ENCODE assay signal across 32 mouse cellular contexts in the genomic region with DNA sequence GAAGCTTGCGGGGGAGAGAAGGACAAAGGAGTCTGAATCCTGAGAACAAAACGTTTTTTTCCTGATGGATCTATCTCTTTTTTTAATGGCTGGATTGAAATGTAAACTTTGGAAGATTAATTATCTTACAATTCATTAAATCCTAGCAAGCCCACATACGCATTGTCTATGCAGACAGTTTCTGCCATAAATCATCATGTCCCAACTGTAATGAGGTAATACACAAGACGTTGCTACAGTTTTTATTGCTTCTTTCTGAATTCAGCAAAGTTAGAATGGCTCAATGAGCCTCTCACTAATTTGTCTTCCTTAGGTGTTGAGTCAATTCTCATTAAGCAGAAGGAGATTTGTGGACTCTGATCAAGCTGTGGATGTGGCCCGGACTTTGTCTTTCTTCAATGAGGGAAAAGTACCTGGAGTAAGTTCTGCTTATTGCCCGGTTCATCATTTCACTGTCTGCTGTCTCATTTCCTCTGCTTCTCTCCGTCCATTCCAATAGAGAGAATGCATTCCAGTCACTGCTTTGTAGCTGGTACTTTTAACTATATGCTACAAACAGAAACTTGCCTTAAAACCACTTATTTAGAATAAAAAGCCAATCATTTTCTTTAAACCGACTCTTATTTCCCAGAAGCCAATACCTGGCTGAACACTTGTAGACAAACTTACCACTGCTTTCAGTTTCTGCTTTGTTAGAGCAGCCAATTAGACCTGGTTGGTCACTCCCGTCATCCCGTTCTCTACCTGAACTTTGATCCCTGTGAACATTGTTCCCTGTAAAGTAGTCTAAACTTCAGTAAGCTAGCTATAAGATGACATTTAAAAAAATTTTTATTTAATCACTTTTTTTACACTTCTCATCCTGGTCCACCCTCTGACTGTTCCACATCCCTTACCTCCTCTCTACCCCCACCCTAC.
DNase-seq lines count a peak whose midpoint lies in the region; ATAC-seq and TF ChIP-seq lines count a peak whose summit lies in the region.
"Had no signal": no experiment of that assay in that cellular context is flagged by ENCODE, and none has a peak within 500 bp of the region (broad histone marks: within the 10 kb centered on the region; RNA-seq: fewer than 3 reads in every experiment).

No protein-coding gene starts in this region.

- H3K79me2 ChIP-seq in CH12.LX (replicated peaks; ENCODE audit: control insufficient read depth, extremely low read depth, insufficient read depth, poor library complexity, severe bottlenecking) = no peaks in the 10 kb centered on the region

- no peak for TF ChIP-seq RAD21 in CH12.LX (IDR thresholded peaks at IDR 0.05; ENCODE audit: low read depth, low read length)

- 74% methylated on average over 10 of the region's 10 CpGs for WGBS in hindbrain, embryonic 11.5 days
- WGBS in hindbrain, embryonic 12.5 days = 71% methylated on average over 10 of the region's 10 CpGs
- 44% methylated on average over 10 of the region's 10 CpGs for WGBS in kidney, embryonic 14.5 days
- 45% methylated on average over 10 of the region's 10 CpGs for WGBS in intestine, postnatal 0 days

- no peak overlapping the region for H3K9ac ChIP-seq in hindbrain, embryonic 11.5 days (ENCODE audit: low read depth, low read length)
- H3K9ac ChIP-seq in hindbrain, embryonic 12.5 days = no peak overlapping the region
- no peak overlapping the region for H3K9ac ChIP-seq in kidney, embryonic 14.5 days (ENCODE audit: low read depth, low read length)
- no peak overlapping the region for H3K9ac ChIP-seq in CH12.LX (ENCODE audit: insufficient read depth, low read depth)
- no peak overlapping the region for H3K9ac ChIP-seq in intestine, postnatal 0 days (ENCODE audit: low read depth, low read length)
- H3K9ac ChIP-seq: embryonic facial prominence, embryonic 15.5 days; forebrain, embryonic 13.5 days; kidney, embryonic 15.5 days; limb, embryonic 13.5 days; liver, embryonic 13.5 days; midbrain, embryonic 12.5 days; stomach, embryonic 15.5 days had no signal

- TF ChIP-seq POLR2A in CH12.LX (IDR thresholded peaks at IDR 0.05; ENCODE audit: low read depth, low read length) = no peak

- ATAC-seq in hindbrain, embryonic 11.5 days (ENCODE audit: low FRiP score) = peak; percentile 11; the same call in 1 of the 2 replicates
- no peak for ATAC-seq in hindbrain, embryonic 12.5 days (ENCODE audit: low FRiP score)
- ATAC-seq in kidney, embryonic 14.5 days (ENCODE audit: low FRiP score, low TSS enrichment) = peak; percentile 76
- ATAC-seq in intestine, postnatal 0 days = peak; percentile 99
- ATAC-seq: forebrain, embryonic 13.5 days; lung, postnatal 0 days had no signal

- dilution Hi-C loops in CH12.LX (cut with MboI; ENCODE audit: extremely low pct_ligation_motif_present, extremely low pct_unique_long_range_greater_than_20kb, low sequenced_read_pairs) = no loop called here

- H3K4me1 ChIP-seq in hindbrain, embryonic 11.5 days (replicated peaks; ENCODE audit: control insufficient read depth, insufficient read depth, low read length) = no peaks in the 10 kb centered on the region
- no peaks in the 10 kb centered on the region for H3K4me1 ChIP-seq in hindbrain, embryonic 12.5 days
- no peaks in the 10 kb centered on the region for H3K4me1 ChIP-seq in kidney, embryonic 14.5 days (ENCODE audit: control insufficient read depth, insufficient read depth, low read length)
- H3K4me1 ChIP-seq in CH12.LX (ENCODE audit: control insufficient read depth in 1 of 2, insufficient read depth in 2 of 2) = no peaks in the 10 kb centered on the region
- no peaks in the 10 kb centered on the region for H3K4me1 ChIP-seq in intestine, postnatal 0 days (replicated peaks; ENCODE audit: control insufficient read depth, insufficient read depth, low read length)
- H3K4me1 ChIP-seq: embryonic facial prominence, embryonic 10.5 days; embryonic facial prominence, embryonic 15.5 days; forebrain, embryonic 13.5 days; limb, embryonic 13.5 days; liver, embryonic 13.5 days; megakaryocyte, embryonic 14.5 days; midbrain, embryonic 12.5 days; stomach, embryonic 15.5 days had no signal

- no peaks in the 10 kb centered on the region for H3K27me3 ChIP-seq in hindbrain, embryonic 11.5 days (ENCODE audit: control insufficient read depth, insufficient read depth, low read length)
- no peaks in the 10 kb centered on the region for H3K27me3 ChIP-seq in hindbrain, embryonic 12.5 days
- H3K27me3 ChIP-seq in kidney, embryonic 14.5 days (ENCODE audit: control insufficient read depth, insufficient read depth, low read length) = no peaks in the 10 kb centered on the region
- H3K27me3 ChIP-seq in CH12.LX (replicated peaks) = no peaks in the 10 kb centered on the region
- H3K27me3 ChIP-seq in intestine, postnatal 0 days (replicated peaks; ENCODE audit: control insufficient read depth, insufficient read depth, low read length) = no peaks in the 10 kb centered on the region
- H3K27me3 ChIP-seq: embryonic facial prominence, embryonic 15.5 days; forebrain, embryonic 13.5 days; kidney, embryonic 15.5 days; limb, embryonic 13.5 days; liver, embryonic 13.5 days; megakaryocyte, embryonic 14.5 days; midbrain, embryonic 12.5 days; stomach, embryonic 15.5 days had no signal

- H3K4me3 ChIP-seq in hindbrain, embryonic 11.5 days (ENCODE audit: low read depth, low read length) = no peak overlapping the region
- H3K4me3 ChIP-seq in hindbrain, embryonic 12.5 days = no peak overlapping the region
- H3K4me3 ChIP-seq in kidney, embryonic 14.5 days (ENCODE audit: low read length) = no peak overlapping the region
- no peak overlapping the region for H3K4me3 ChIP-seq in CH12.LX (replicated peaks in 1 of 3; ENCODE audit: low read depth in 2 of 3, low read length in 2 of 3, poor library complexity in 1 of 3)
- H3K4me3 ChIP-seq in intestine, postnatal 0 days (ENCODE audit: low read depth, low read length) = 0 out of 2 replicates have a peak overlapping the region, but pooled peaks have one; percentile 18
- H3K4me3 ChIP-seq: embryonic facial prominence, embryonic 10.5 days; embryonic facial prominence, embryonic 15.5 days; forebrain, embryonic 13.5 days; kidney, embryonic 15.5 days; layer of hippocampus, adult 2 months; left cerebral cortex, adult 2 months; limb, embryonic 13.5 days; liver, embryonic 13.5 days; megakaryocyte, embryonic 14.5 days; midbrain, embryonic 12.5 days; stomach, embryonic 15.5 days had no signal

- TF ChIP-seq EP300 in CH12.LX (IDR thresholded peaks at IDR 0.05; ENCODE audit: low read length) = no peak

- no peak for TF ChIP-seq CTCF in CH12.LX (conservative IDR thresholded peaks at IDR 0.05 in 1 of 2, IDR thresholded peaks at IDR 0.05 in 1 of 2; ENCODE audit: low read depth in 2 of 2, low read length in 2 of 2)
- no peak for TF ChIP-seq CTCF in intestine, postnatal 0 days (IDR thresholded peaks at IDR 0.05; ENCODE audit: low read depth)

- in situ Hi-C loops in CH12.LX (cut with MboI; ENCODE audit: low pct_ligation_motif_present, low pct_unique_long_range_greater_than_20kb, low sequenced_read_pairs) = no loop called here

- no peak overlapping the region for H3K27ac ChIP-seq in hindbrain, embryonic 11.5 days (ENCODE audit: low read depth, low read length)
- H3K27ac ChIP-seq in hindbrain, embryonic 12.5 days = no peak overlapping the region
- H3K27ac ChIP-seq in kidney, embryonic 14.5 days (ENCODE audit: low read depth, low read length) = no peak overlapping the region
- no peak overlapping the region for H3K27ac ChIP-seq in CH12.LX (ENCODE audit: insufficient read depth, low read depth)
- peak overlapping the region; percentile 87 for H3K27ac ChIP-seq in intestine, postnatal 0 days (ENCODE audit: low read depth, low read length)
- H3K27ac ChIP-seq: embryonic facial prominence, embryonic 10.5 days; embryonic facial prominence, embryonic 15.5 days; forebrain, embryonic 13.5 days; kidney, embryonic 15.5 days; layer of hippocampus, adult 2 months; left cerebral cortex, adult 2 months; limb, embryonic 13.5 days; liver, embryonic 13.5 days; midbrain, embryonic 12.5 days had no signal

- DNase-seq in hindbrain, embryonic 11.5 days (ENCODE audit: low spot score) = no peak
- DNase-seq in kidney, postnatal 14 days = no peak
- DNase-seq in CH12.LX (ENCODE audit: extremely low read depth) = no peak
- no peak for DNase-seq in left cerebral cortex, adult 8-10 months (ENCODE audit: low spot score in 2 of 2)
- DNase-seq in retina, postnatal 1 day = no peak
- DNase-seq: adrenal gland, adult 8-10 months; cerebellum, adult 8-10 months; cerebellum, postnatal 25 days; gastrocnemius, postnatal 25 days; heart, adult 18-20 months; heart, postnatal 36 days; liver, embryonic 13.5 days; lung, adult 18-20 months; lung, postnatal 4 days; right cerebral cortex, postnatal 14 days; thymus, postnatal 25 days had no signal

- no peak overlapping the region for H3K4me2 ChIP-seq in hindbrain, embryonic 11.5 days (replicated peaks; ENCODE audit: low read depth, low read length)
- H3K4me2 ChIP-seq in hindbrain, embryonic 12.5 days (replicated peaks) = no peak overlapping the region
- H3K4me2 ChIP-seq in kidney, embryonic 14.5 days (replicated peaks; ENCODE audit: low read depth, low read length) = no peak overlapping the region
- peak overlapping the region; percentile 94 for H3K4me2 ChIP-seq in CH12.LX (ENCODE audit: insufficient read depth, low read depth, poor library complexity, severe bottlenecking)
- peak overlapping the region; percentile 1; the same call in 1 of the 2 replicates for H3K4me2 ChIP-seq in intestine, postnatal 0 days (replicated peaks; ENCODE audit: low read depth)
- H3K4me2 ChIP-seq: embryonic facial prominence, embryonic 15.5 days; forebrain, embryonic 13.5 days; heart, embryonic 11.5 days; kidney, embryonic 15.5 days; limb, embryonic 13.5 days; liver, embryonic 13.5 days; midbrain, embryonic 12.5 days; stomach, embryonic 15.5 days had no signal

- H3K36me3 ChIP-seq in hindbrain, embryonic 11.5 days (ENCODE audit: control insufficient read depth, insufficient read depth, low read length) = no peaks in the 10 kb centered on the region
- no peaks in the 10 kb centered on the region for H3K36me3 ChIP-seq in hindbrain, embryonic 12.5 days
- no peaks in the 10 kb centered on the region for H3K36me3 ChIP-seq in kidney, embryonic 14.5 days (ENCODE audit: control insufficient read depth, insufficient read depth, low read length)
- no peaks in the 10 kb centered on the region for H3K36me3 ChIP-seq in CH12.LX (replicated peaks in 1 of 2; ENCODE audit: control insufficient read depth in 1 of 2, insufficient read depth in 1 of 2, low read length in 1 of 2)
- no peaks in the 10 kb centered on the region for H3K36me3 ChIP-seq in intestine, postnatal 0 days (ENCODE audit: control insufficient read depth, insufficient read depth)
- H3K36me3 ChIP-seq: embryonic facial prominence, embryonic 10.5 days; embryonic facial prominence, embryonic 15.5 days; G1E; kidney, embryonic 15.5 days; limb, embryonic 13.5 days; liver, embryonic 13.5 days; midbrain, embryonic 12.5 days; stomach, embryonic 15.5 days had no signal

- H3K9me3 ChIP-seq in hindbrain, embryonic 11.5 days (ENCODE audit: control insufficient read depth, low read length) = no peaks in the 10 kb centered on the region
- H3K9me3 ChIP-seq in hindbrain, embryonic 12.5 days (replicated peaks) = no peaks in the 10 kb centered on the region
- no peaks in the 10 kb centered on the region for H3K9me3 ChIP-seq in kidney, embryonic 14.5 days (ENCODE audit: control insufficient read depth, low read length)
- no peaks in the 10 kb centered on the region for H3K9me3 ChIP-seq in CH12.LX (replicated peaks; ENCODE audit: low read length)
- H3K9me3 ChIP-seq in intestine, postnatal 0 days (ENCODE audit: control insufficient read depth) = no peaks in the 10 kb centered on the region
- H3K9me3 ChIP-seq: embryonic facial prominence, embryonic 10.5 days; embryonic facial prominence, embryonic 15.5 days; forebrain, embryonic 13.5 days; G1E; kidney, embryonic 15.5 days; limb, embryonic 13.5 days; liver, embryonic 13.5 days; megakaryocyte, embryonic 14.5 days; midbrain, embryonic 12.5 days; stomach, embryonic 15.5 days had no signal

Comparison
In these comparisons a context has a peak if more than half of its experiments do, and no peak if none do; other contexts are left out.
1. H3K4me2 ChIP-seq: peak in CH12.LX (single experiment) and intestine, postnatal 0 days (single experiment); none in hindbrain, embryonic 11.5 days (single experiment), hindbrain, embryonic 12.5 days (single experiment) and kidney, embryonic 14.5 days (single experiment).